Mouse (Mus musculus): ENCODE results near the gene Mical3. TPM values are rescaled to one million over a fixed set of nuclear protein-coding genes. Genes with fewer than 3 reads are reported as not detected.
A peak's percentile ranks its signal among the peaks of the same experiment; 100 is the strongest.

Mical3 gene
- total and polyA plus RNA-seq, 2 experiments from 2014 or later = 30.8 to 94.8 TPM

GRCm38 (mm10) chr6:121105726-121106125, 25.1 kb downstream of the Mical3 start:
- H3K27ac ChIP-seq (ENCODE audit: low read depth) = no peak overlapping the region
- no peaks in the 10 kb centered on the region for H3K27me3 ChIP-seq (ENCODE audit: control insufficient read depth, insufficient read depth, low read length)
- H3K36me3 ChIP-seq (replicated peaks; ENCODE audit: control insufficient read depth, insufficient read depth, low read length) = peaks cover 27% of the 10 kb centered on the region; the same call in 1 of the 2 replicates
- peaks cover 41% of the 10 kb centered on the region for H3K4me1 ChIP-seq (ENCODE audit: control insufficient read depth, insufficient read depth)
- DNase-seq (ENCODE audit: low spot score) (no peak), ATAC-seq (ENCODE audit: insufficient read depth, low read depth) (no peak)
- H3K9me3 ChIP-seq (replicated peaks; ENCODE audit: control insufficient read depth, low read length) = no peaks in the 10 kb centered on the region
- WGBS = 53% methylated on average over 4 of the region's 4 CpGs
- TF ChIP-seq CTCF (IDR thresholded peaks at IDR 0.05; ENCODE audit: low read depth) (no peak), EP300 (IDR thresholded peaks at IDR 0.05; ENCODE audit: low read depth) (no peak)
- H3K4me2 ChIP-seq (ENCODE audit: low read depth, low read length) = no peak overlapping the region
- H3K4me3 ChIP-seq (ENCODE audit: low read depth, low read length) = no peak overlapping the region
- H3K9ac ChIP-seq (replicated peaks; ENCODE audit: low read depth, low read length) = no peak overlapping the region

- Histone ChIP-seq H3K36me3 (replicated peaks; ENCODE audit: control insufficient read depth, insufficient read depth, low read length) (peaks cover 27% of the 10 kb centered on the region; the same call in 1 of the 2 replicates), H3K4me2 (ENCODE audit: low read depth, low read length) (no peak overlapping the region), H3K4me3 (ENCODE audit: low read depth, low read length) (no peak overlapping the region), H3K27me3 (ENCODE audit: control insufficient read depth, insufficient read depth, low read length) (no peaks in the 10 kb centered on the region), H3K4me1 (ENCODE audit: control insufficient read depth, insufficient read depth) (peaks cover 42% of the 10 kb centered on the region), H3K27ac (ENCODE audit: low read depth) (0 out of 2 replicates have a peak overlapping the region, but pooled peaks have one; percentile 21), H3K9ac (replicated peaks; ENCODE audit: low read depth, low read length) (no peak overlapping the region), H3K9me3 (replicated peaks; ENCODE audit: control insufficient read depth, low read length) (no peaks in the 10 kb centered on the region)
- WGBS = 67% methylated on average over 14 of the region's 14 CpGs
- DNase-seq (ENCODE audit: low spot score) (no peak), ATAC-seq (ENCODE audit: insufficient read depth, low read depth) (no peak)
- TF ChIP-seq EP300 (IDR thresholded peaks at IDR 0.05; ENCODE audit: low read depth) = no peak
- no peak for TF ChIP-seq CTCF (IDR thresholded peaks at IDR 0.05; ENCODE audit: low read depth)
These were observed 27.2 kb downstream of the Mical3 start for GRCm38 (mm10) chr6:121103406-121104171.

GRCm38 (mm10) chr6:121102941-121103340, 27.9 kb downstream of the Mical3 start:
- Histone ChIP-seq H3K27me3 (ENCODE audit: control insufficient read depth, insufficient read depth, low read length) (no peaks in the 10 kb centered on the region), H3K4me1 (ENCODE audit: control insufficient read depth, insufficient read depth) (peaks cover 48% of the 10 kb centered on the region), H3K9me3 (replicated peaks; ENCODE audit: control insufficient read depth, low read length) (no peaks in the 10 kb centered on the region), H3K36me3 (replicated peaks; ENCODE audit: control insufficient read depth, insufficient read depth, low read length) (peaks cover 27% of the 10 kb centered on the region; the same call in 1 of the 2 replicates), H3K27ac (ENCODE audit: low read depth) (0 out of 2 replicates have a peak overlapping the region, but pooled peaks have one; percentile 21), H3K4me2 (ENCODE audit: low read depth, low read length) (no peak overlapping the region), H3K9ac (replicated peaks; ENCODE audit: low read depth, low read length) (no peak overlapping the region), H3K4me3 (ENCODE audit: low read depth, low read length) (no peak overlapping the region)
- DNase-seq (ENCODE audit: low spot score) (no peak), ATAC-seq (ENCODE audit: insufficient read depth, low read depth) (0 out of 2 replicates have a peak, but pooled peaks have one; percentile 34)
- TF ChIP-seq EP300 (IDR thresholded peaks at IDR 0.05; ENCODE audit: low read depth) (no peak), CTCF (IDR thresholded peaks at IDR 0.05; ENCODE audit: low read depth) (no peak)
- WGBS = 32% methylated on average over 10 of the region's 10 CpGs

GRCm38 (mm10) chr6:121102084-121102483, 28.7 kb downstream of the Mical3 start:
- WGBS = 85% methylated on average over 2 of the region's 2 CpGs
- H3K9me3 ChIP-seq (replicated peaks; ENCODE audit: control insufficient read depth, low read length) = no peaks in the 10 kb centered on the region

GRCm38 (mm10) chr6:121101201-121101600, 29.6 kb downstream of the Mical3 start:
- Histone ChIP-seq H3K4me1 (ENCODE audit: control insufficient read depth, insufficient read depth) (peaks cover 58% of the 10 kb centered on the region), H3K9ac (replicated peaks; ENCODE audit: low read depth, low read length) (no peak overlapping the region), H3K9me3 (replicated peaks; ENCODE audit: control insufficient read depth, low read length) (no peaks in the 10 kb centered on the region), H3K4me2 (ENCODE audit: low read depth, low read length) (no peak overlapping the region), H3K27me3 (ENCODE audit: control insufficient read depth, insufficient read depth, low read length) (no peaks in the 10 kb centered on the region), H3K36me3 (replicated peaks; ENCODE audit: control insufficient read depth, insufficient read depth, low read length) (peaks cover 14% of the 10 kb centered on the region; the same call in 1 of the 2 replicates), H3K4me3 (ENCODE audit: low read depth, low read length) (no peak overlapping the region), H3K27ac (ENCODE audit: low read depth) (no peak overlapping the region)
- no peak for DNase-seq (ENCODE audit: low spot score)
- no peak for ATAC-seq (ENCODE audit: insufficient read depth, low read depth)
- no peak for TF ChIP-seq EP300 (IDR thresholded peaks at IDR 0.05; ENCODE audit: low read depth)
- TF ChIP-seq CTCF (IDR thresholded peaks at IDR 0.05; ENCODE audit: low read depth) = no peak
- WGBS = 75% methylated on average over 5 of the region's 5 CpGs

More at GRCm38 (mm10) chr6:121102084-121102483, 28.7 kb downstream of the Mical3 start:
- Histone ChIP-seq H3K27ac (ENCODE audit: low read depth) (no peak overlapping the region), H3K4me1 (ENCODE audit: control insufficient read depth, insufficient read depth) (peaks cover 55% of the 10 kb centered on the region), H3K9ac (replicated peaks; ENCODE audit: low read depth, low read length) (no peak overlapping the region), H3K36me3 (replicated peaks; ENCODE audit: control insufficient read depth, insufficient read depth, low read length) (peaks cover 19% of the 10 kb centered on the region; the same call in 1 of the 2 replicates), H3K4me2 (ENCODE audit: low read depth, low read length) (no peak overlapping the region), H3K27me3 (ENCODE audit: control insufficient read depth, insufficient read depth, low read length) (no peaks in the 10 kb centered on the region), H3K4me3 (ENCODE audit: low read depth, low read length) (no peak overlapping the region)
- no peak for ATAC-seq (ENCODE audit: insufficient read depth, low read depth)
- no peak for TF ChIP-seq CTCF (IDR thresholded peaks at IDR 0.05; ENCODE audit: low read depth)
- no peak for TF ChIP-seq EP300 (IDR thresholded peaks at IDR 0.05; ENCODE audit: low read depth)
- DNase-seq (ENCODE audit: low spot score) = no peak

Data from heart, postnatal 0 days (tissue).